Mouse (Mus musculus) MEL (cell line): ENCODE data around the gene Nme7. TPM values are rescaled to one million over a fixed set of nuclear protein-coding genes. Genes with fewer than 3 reads are reported as not detected.

Source experiments
- DNase-seq: peaks from one replicate; pipeline ENCODE4 v3.0.0; 2011; ENCODE audit warnings: low read depth, low spot score
- H3K27ac ChIP-seq: 2 replicates; pipeline ENCODE4 v1.5.1; 2012; ENCODE audit warnings: low read depth, mild to moderate bottlenecking, control low read depth, low read length, moderate library complexity; ENCODE audit not compliant: control insufficient read depth
- H3K27me3 ChIP-seq, 2 experiments: fragments of 150-350 bp in 1 of 2; sonication (generic) in 1 of 2; 2 replicates each; pipeline ENCODE4 v1.6.1; 2012; ENCODE audit warnings: low read length in 2 of 2, mild to moderate bottlenecking in 2 of 2, improper control_type of control experiment in 1 of 2, moderate library complexity in 1 of 2; ENCODE audit not compliant: insufficient read depth in 2 of 2, control insufficient read depth in 1 of 2
- H3K36me3 ChIP-seq, 2 experiments: 2 replicates each; pipeline ENCODE4 v1.6.1; 2012 to 2014; ENCODE audit warnings: low read length in 2 of 2, improper control_type of control experiment in 1 of 2, inconsistent platforms in 1 of 2, mild to moderate bottlenecking in 1 of 2; ENCODE audit not compliant: insufficient read depth in 2 of 2, control insufficient read depth in 1 of 2
- H3K4me1 ChIP-seq, 2 experiments: fragments of 150-350 bp in 1 of 2; sonication (generic) in 1 of 2; 2 replicates each; pipeline ENCODE4 v1.6.1; 2012; ENCODE audit warnings: low read length in 2 of 2, improper control_type of control experiment in 1 of 2, mild to moderate bottlenecking in 1 of 2; ENCODE audit not compliant: insufficient read depth in 2 of 2, control insufficient read depth in 1 of 2
- H3K4me3 ChIP-seq, 2 experiments: fragments of 150-350 bp in 1 of 2; sonication (generic) in 1 of 2; 2 replicates each; pipeline ENCODE4 v1.5.1; 2012; ENCODE audit warnings: low read depth in 2 of 2, low read length in 2 of 2, mild to moderate bottlenecking in 2 of 2, moderate library complexity in 2 of 2, control low read depth in 1 of 2, improper control_type of control experiment in 1 of 2; ENCODE audit not compliant: control insufficient read depth in 1 of 2, insufficient read depth in 1 of 2
- H3K79me2 ChIP-seq: 2 replicates; pipeline ENCODE4 v1.6.1; 2012; ENCODE audit warnings: mild to moderate bottlenecking, low read length, moderate library complexity; ENCODE audit not compliant: control insufficient read depth, poor library complexity, insufficient read depth
- H3K9ac ChIP-seq: 2 replicates; pipeline ENCODE4 v1.6.1; 2012; ENCODE audit warnings: low read depth, mild to moderate bottlenecking, control low read depth, low read length, moderate library complexity; ENCODE audit not compliant: control insufficient read depth, poor library complexity, severe bottlenecking
- H3K9me3 ChIP-seq: fragments of 150-350 bp; sonication (generic); replicated peaks from 2 replicates; pipeline ENCODE4 v1.6.1; 2012; ENCODE audit warnings: mild to moderate bottlenecking, low read length, improper control_type of control experiment, moderate library complexity; ENCODE audit not compliant: insufficient read depth
- BHLHE40 ChIP-seq: IDR thresholded peaks from 2 replicates; pipeline ENCODE4 v1.6.1; 2012; ENCODE audit warnings: low read depth, mild to moderate bottlenecking, inconsistent platforms, low read length, improper control_type of control experiment, borderline replicate concordance
- CHD2 ChIP-seq: IDR thresholded peaks from 2 replicates; pipeline ENCODE4 v1.6.1; 2011; ENCODE audit warnings: low read length, improper control_type of control experiment
- CTCF ChIP-seq, 3 experiments: IDR thresholded peaks in 2 of 3; conservative IDR thresholded peaks in 1 of 3; 2 replicates each; pipeline ENCODE4 v1.5.1; 2011 to 2012; ENCODE audit warnings: low read length in 3 of 3, low read depth in 2 of 3, mild to moderate bottlenecking in 2 of 3, improper control_type of control experiment in 1 of 3, inconsistent platforms in 1 of 3, mixed read lengths in 1 of 3, moderate library complexity in 1 of 3; ENCODE audit not compliant: control insufficient read depth in 1 of 3, insufficient read depth in 1 of 3, poor library complexity in 1 of 3, severe bottlenecking in 1 of 3
- EP300 ChIP-seq, 2 experiments: IDR thresholded peaks; 2 replicates each; pipeline ENCODE4 v1.6.1; 2011; ENCODE audit warnings: improper control_type of control experiment in 2 of 2, low read length in 2 of 2, low read depth in 1 of 2, mild to moderate bottlenecking in 1 of 2
- GABPA ChIP-seq: IDR thresholded peaks from 2 replicates; pipeline ENCODE4 v1.6.1; 2012; ENCODE audit warnings: low read depth, mild to moderate bottlenecking, inconsistent platforms, low read length, improper control_type of control experiment, moderate library complexity
- GATA1 ChIP-seq: IDR thresholded peaks from 2 replicates; pipeline ENCODE4 v1.6.1; 2011; ENCODE audit warnings: low read depth, low read length, improper control_type of control experiment
- MAFK ChIP-seq: IDR thresholded peaks from 2 replicates; pipeline ENCODE4 v1.6.1; 2011; ENCODE audit warnings: low read depth, mild to moderate bottlenecking, low read length, improper control_type of control experiment, borderline replicate concordance
- MAZ ChIP-seq: IDR thresholded peaks from 2 replicates; pipeline ENCODE4 v1.6.1; 2012; ENCODE audit warnings: low read depth, mild to moderate bottlenecking, inconsistent platforms, low read length, improper control_type of control experiment
- MEF2A ChIP-seq: IDR thresholded peaks from 2 replicates; pipeline ENCODE4 v1.6.1; 2014; ENCODE audit warnings: low read depth, mild to moderate bottlenecking, inconsistent platforms, low read length, improper control_type of control experiment; ENCODE audit not compliant: poor library complexity, insufficient replicate concordance, severe bottlenecking; ENCODE audit errors: extremely low read depth
- MXI1 ChIP-seq: IDR thresholded peaks from 2 replicates; pipeline ENCODE4 v1.6.1; 2011; ENCODE audit warnings: mild to moderate bottlenecking, low read depth, low read length, improper control_type of control experiment
- MYB ChIP-seq: IDR thresholded peaks from 2 replicates; pipeline ENCODE4 v1.6.1; 2011; ENCODE audit warnings: mild to moderate bottlenecking, low read depth, low read length, improper control_type of control experiment
- MYC ChIP-seq: IDR thresholded peaks from 2 replicates; pipeline ENCODE4 v1.6.1; 2011; ENCODE audit warnings: low read depth, mild to moderate bottlenecking, low read length, improper control_type of control experiment, moderate library complexity
- NRF1 ChIP-seq: IDR thresholded peaks from 2 replicates; pipeline ENCODE4 v1.6.1; 2014; ENCODE audit warnings: low read depth, mild to moderate bottlenecking, inconsistent platforms, low read length, improper control_type of control experiment, moderate library complexity; ENCODE audit not compliant: poor library complexity, insufficient read depth, severe bottlenecking
- POLR2A ChIP-seq, 2 experiments: IDR thresholded peaks; 2 replicates each; pipeline ENCODE4 v1.6.1; 2011 to 2012; ENCODE audit warnings: low read length in 2 of 2, mild to moderate bottlenecking in 2 of 2, control low read depth in 1 of 2, improper control_type of control experiment in 1 of 2, low read depth in 1 of 2, moderate library complexity in 1 of 2; ENCODE audit not compliant: control insufficient read depth in 1 of 2, insufficient read depth in 1 of 2, poor library complexity in 1 of 2
- POLR2AphosphoS2 ChIP-seq: IDR thresholded peaks from 2 replicates; pipeline ENCODE4 v1.6.1; 2011; ENCODE audit warnings: low read length, improper control_type of control experiment
- POLR2AphosphoS5 ChIP-seq: IDR thresholded peaks from 2 replicates; pipeline ENCODE4 v1.6.1; 2012; ENCODE audit warnings: low read depth, borderline replicate concordance, mild to moderate bottlenecking, inconsistent platforms, low read length, moderate library complexity, mixed read lengths
- RAD21 ChIP-seq: IDR thresholded peaks from 2 replicates; pipeline ENCODE4 v1.6.1; 2011; ENCODE audit warnings: mild to moderate bottlenecking, low read depth, low read length, improper control_type of control experiment
- SMC3 ChIP-seq: IDR thresholded peaks from 2 replicates; pipeline ENCODE4 v1.6.1; 2011; ENCODE audit warnings: low read depth, low read length, improper control_type of control experiment
- UBTF ChIP-seq: IDR thresholded peaks from 2 replicates; pipeline ENCODE4 v1.6.1; 2012; ENCODE audit warnings: low read depth, mild to moderate bottlenecking, inconsistent platforms, low read length, improper control_type of control experiment, moderate library complexity, borderline replicate concordance; ENCODE audit not compliant: insufficient read depth
- USF1 ChIP-seq: IDR thresholded peaks from 2 replicates; pipeline ENCODE4 v1.6.1; 2014; ENCODE audit warnings: low read depth, mild to moderate bottlenecking, inconsistent platforms, low read length, improper control_type of control experiment, moderate library complexity
- ZC3H11A ChIP-seq: IDR thresholded peaks from 2 replicates; pipeline ENCODE4 v1.6.1; 2012; ENCODE audit warnings: low read depth, mild to moderate bottlenecking, inconsistent platforms, low read length, improper control_type of control experiment
- ZKSCAN1 ChIP-seq: IDR thresholded peaks from 2 replicates; pipeline ENCODE4 v1.6.1; 2012; ENCODE audit warnings: low read depth, mild to moderate bottlenecking, inconsistent platforms, low read length, improper control_type of control experiment, moderate library complexity
- ZMIZ1 ChIP-seq: IDR thresholded peaks from 2 replicates; pipeline ENCODE4 v1.6.1; 2012; ENCODE audit warnings: low read depth, mild to moderate bottlenecking, inconsistent platforms, low read length, improper control_type of control experiment, moderate library complexity
- ZNF384 ChIP-seq: IDR thresholded peaks from 2 replicates; pipeline ENCODE4 v1.6.1; 2012; ENCODE audit warnings: low read depth, mild to moderate bottlenecking, inconsistent platforms, low read length, improper control_type of control experiment
- polyA plus RNA-seq, 2 experiments: library from polyadenylated mRNA; stranded (reverse) in 1 of 2; unstranded in 1 of 2; fragments of >175 nt in 1 of 2; fragments of >200 nt in 1 of 2; gene quantifications; 2 replicates each; pipeline versions ENCODE4 v1.2.1 to v1.2.4; 2012; ENCODE audit warnings: low replicate concordance in 2 of 2, low read depth in 1 of 2; ENCODE audit not compliant: insufficient read length in 2 of 2, insufficient read depth in 1 of 2, missing spikeins in 1 of 2
- total RNA-seq: library from RNA; depleted of rRNA; stranded (reverse); fragments of 300-350 nt; gene quantifications from 2 replicates; pipeline ENCODE4 v1.2.3, GENCODE M21; 2012

Gene Nme7
- total and polyA plus RNA-seq, 3 experiments, result 23.2 to 27.6 TPM; not detected in 1

DNA sequence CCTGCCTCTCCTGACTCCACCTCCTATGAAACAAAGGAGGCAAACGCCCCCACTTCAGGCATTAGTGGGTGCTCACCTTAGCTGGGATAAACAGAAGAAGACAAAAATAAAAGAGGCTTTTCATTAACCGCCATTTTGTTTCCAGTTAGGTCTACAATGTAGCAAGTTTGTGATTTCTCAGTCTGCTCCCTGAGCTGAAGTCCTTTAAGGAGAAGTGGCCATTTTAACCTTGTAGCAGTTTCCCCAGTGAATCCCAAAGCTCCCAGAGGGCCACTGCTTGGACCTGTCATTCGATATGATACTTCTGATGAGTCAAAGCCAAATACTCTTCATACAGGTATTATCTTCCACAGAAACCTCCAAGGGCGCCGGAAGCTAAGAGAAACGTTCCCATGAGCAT lies 143.6 kb downstream of the Nme7 start:
- no peaks in the 10 kb centered on the region for H3K4me1 ChIP-seq
- H3K27me3 ChIP-seq, result no peaks in the 10 kb centered on the region
- no peak overlapping the region for H3K27ac ChIP-seq
- H3K4me3 ChIP-seq, result no peak overlapping the region
- no peaks in the 10 kb centered on the region for H3K9me3 ChIP-seq
- DNase-seq, result no peak
- no peak for TF ChIP-seq ZC3H11A
- TF ChIP-seq BHLHE40, result no peak
- no peak for TF ChIP-seq USF1
- TF ChIP-seq MAFK, result no peak
- TF ChIP-seq MYC, result no peak
- no peak for TF ChIP-seq ZKSCAN1
- TF ChIP-seq POLR2A (IDR thresholded peaks at IDR 0.05; ENCODE audit: control insufficient read depth in 1 of 2, insufficient read depth in 1 of 2, low read depth in 1 of 2, low read length in 2 of 2, poor library complexity in 1 of 2), result no peak
- no peak for TF ChIP-seq POLR2AphosphoS5
- TF ChIP-seq UBTF, result no peak
- TF ChIP-seq CHD2, result no peak
- TF ChIP-seq MAZ, result no peak
- no peak for TF ChIP-seq EP300 (IDR thresholded peaks at IDR 0.05; ENCODE audit: low read depth in 1 of 2, low read length in 2 of 2)
- no peaks in the 10 kb centered on the region for H3K79me2 ChIP-seq
- H3K9ac ChIP-seq, result no peak overlapping the region
- H3K36me3 ChIP-seq, result no peaks in the 10 kb centered on the region

DNA sequence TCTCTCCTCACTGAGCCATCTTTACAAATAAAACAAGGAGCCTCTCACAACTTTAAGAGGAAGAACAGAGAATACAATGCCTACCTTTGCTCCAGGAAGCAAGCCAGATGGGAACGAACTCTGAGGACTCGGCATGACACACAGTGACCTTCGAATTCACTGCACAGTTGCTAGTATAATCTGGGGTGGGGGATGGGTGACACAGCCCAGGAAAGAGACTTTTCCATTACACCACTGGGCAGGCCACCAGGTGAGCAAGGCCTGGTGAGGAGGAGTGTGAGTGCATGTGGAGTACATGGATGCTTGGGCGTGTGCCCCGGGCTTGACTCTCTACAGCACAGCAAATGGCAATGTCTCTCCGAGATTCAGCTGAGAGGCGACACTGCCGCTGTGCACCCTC lies 145.7 kb downstream of the Nme7 start:
- DNase-seq, result no peak
- Histone ChIP-seq H3K27ac (no peak overlapping the region), H3K4me1 (no peaks in the 10 kb centered on the region), H3K27me3 (no peaks in the 10 kb centered on the region), H3K79me2 (no peaks in the 10 kb centered on the region), H3K9ac (no peak overlapping the region), H3K36me3 (no peaks in the 10 kb centered on the region), H3K9me3 (no peaks in the 10 kb centered on the region), H3K4me3 (no peak overlapping the region)
- no peak for TF ChIP-seq MYB
- TF ChIP-seq POLR2AphosphoS2, result no peak
- TF ChIP-seq MAFK, result no peak
- no peak for TF ChIP-seq RAD21
- no peak for TF ChIP-seq NRF1
- no peak for TF ChIP-seq ZNF384
- no peak for TF ChIP-seq EP300 (IDR thresholded peaks at IDR 0.05; ENCODE audit: low read depth in 1 of 2, low read length in 2 of 2)
- no peak for TF ChIP-seq BHLHE40
- no peak for TF ChIP-seq MEF2A
- no peak for TF ChIP-seq GABPA
- TF ChIP-seq MXI1, result no peak
- no peak for TF ChIP-seq ZMIZ1
- no peak for TF ChIP-seq ZKSCAN1
- no peak for TF ChIP-seq MAZ
- no peak for TF ChIP-seq CTCF (IDR thresholded peaks at IDR 0.05 in 2 of 3, conservative IDR thresholded peaks at IDR 0.05 in 1 of 3; ENCODE audit: control insufficient read depth in 1 of 3, insufficient read depth in 1 of 3, low read depth in 2 of 3, low read length in 3 of 3, poor library complexity in 1 of 3, severe bottlenecking in 1 of 3)
- no peak for TF ChIP-seq GATA1
- TF ChIP-seq SMC3, result no peak
